Mouse (Mus musculus) lung, postnatal 10 days (tissue): ENCODE measurements around the gene Gm19684.
A peak's percentile ranks its signal among the peaks of the same experiment; 100 is the strongest.

Source experiments
- DNase-seq: peaks from one replicate; pipeline ENCODE4 v3.0.0; 2021

The Gm19684 gene

GRCm38 (mm10) chr17:36178938-36179337, 57.5 kb downstream of the Gm19684 start:
- DNase-seq, result peak; percentile 12
